Mouse (Mus musculus) intestine, embryonic 14.5 days (tissue): ENCODE measurements around the gene Reep6. TPM values are rescaled to one million over a fixed set of nuclear protein-coding genes. Genes with fewer than 3 reads are reported as not detected.

Experiments
- ATAC-seq: fragments of 200-750 bp; cut with Nextera tagmentation; replicated peaks from 2 replicates; pipeline ENCODE4 v1.8.0; 2017; ENCODE audit warnings: low read depth, moderate number of reproducible peaks, moderate TSS enrichment, moderate library complexity; ENCODE audit not compliant: low FRiP score, low TSS enrichment
- DNase-seq: peaks from one replicate; pipeline ENCODE4 v3.0.0-alpha.2; 2018; ENCODE audit warnings: low spot score
- H3K27ac ChIP-seq: fragments of 300-500 bp; sonication (generic); 2 replicates; pipeline ENCODE4 v1.5.1; 2014; ENCODE audit warnings: low read depth, mild to moderate bottlenecking, control low read depth
- H3K27me3 ChIP-seq: fragments of 300-500 bp; sonication (generic); replicated peaks from 2 replicates; pipeline ENCODE4 v1.6.1; 2014; ENCODE audit warnings: low read length, control low read depth; ENCODE audit not compliant: control insufficient read depth, insufficient read depth
- H3K36me3 ChIP-seq: fragments of 300-500 bp; sonication (generic); 2 replicates; pipeline ENCODE4 v1.6.1; 2014; ENCODE audit warnings: low read length, control low read depth; ENCODE audit not compliant: control insufficient read depth, insufficient read depth
- H3K4me1 ChIP-seq: fragments of 300-500 bp; sonication (generic); replicated peaks from 2 replicates; pipeline ENCODE4 v1.6.1; 2014; ENCODE audit warnings: low read length, control low read depth, mixed read lengths; ENCODE audit not compliant: control insufficient read depth, insufficient read depth
- H3K4me2 ChIP-seq: fragments of 300-500 bp; sonication (generic); 2 replicates; pipeline ENCODE4 v1.6.1; 2014; ENCODE audit warnings: low read length
- H3K4me3 ChIP-seq: fragments of 300-500 bp; sonication (generic); 2 replicates; pipeline ENCODE4 v1.5.1; 2014; ENCODE audit warnings: low read depth, low read length, control low read depth, mixed read lengths
- H3K9ac ChIP-seq: fragments of 300-500 bp; sonication (generic); 2 replicates; pipeline ENCODE4 v1.6.1; 2014; ENCODE audit warnings: mild to moderate bottlenecking, low read length
- H3K9me3 ChIP-seq: fragments of 300-500 bp; sonication (generic); 2 replicates; pipeline ENCODE4 v1.6.1; 2016; ENCODE audit warnings: low read length, control low read depth; ENCODE audit not compliant: control insufficient read depth
- WGBS: fragments of 180-500 bp; shearing (Covaris S2); extraction: QIAGEN DNeasy Blood & Tissue Kit; methylation state at CpG from one replicate; pipeline ENCODE4 v1.1.7; 2014; 5-methylcytosine and 5-hydroxymethylcytosine counted together
- polyA plus RNA-seq: library from polyadenylated mRNA; unstranded; fragments of >200 nt; fragmentation: Nextera tagmentation; extraction: Ambion mirVana; gene quantifications from 2 replicates; pipeline ENCODE4 v1.2.1, GENCODE M21; 2014

The Reep6 gene
- polyA plus RNA-seq, 1 experiment from 2014 or later, result 58.1 TPM

- Histone ChIP-seq H3K9me3 (no peaks in the 10 kb centered on the region), H3K36me3 (peaks cover 18% of the 10 kb centered on the region), H3K4me3 (peak within 1 kb of the TSS; percentile 84), H3K27me3 (peaks cover 17% of the 10 kb centered on the region), H3K9ac (peak within 1 kb of the TSS; percentile 82), H3K4me1 (peaks cover 11% of the 10 kb centered on the region), H3K4me2 (peak within 1 kb of the TSS; percentile 74), H3K27ac (peak within 1 kb of the TSS; percentile 45; the same call in 1 of the 2 replicates)
- peak; percentile 93 for DNase-seq
- under 1% methylated on average over 34 of the region's 34 CpGs for WGBS
- peak; percentile 38 for ATAC-seq
These were observed 9.4 kb upstream of the Reep6 start, which contains the start of gene 2310011J03Rik for GRCm38 (mm10) chr10:80320340-80320760. 2310011J03Rik (minus strand) TSS chr10:80320537.

DNA sequence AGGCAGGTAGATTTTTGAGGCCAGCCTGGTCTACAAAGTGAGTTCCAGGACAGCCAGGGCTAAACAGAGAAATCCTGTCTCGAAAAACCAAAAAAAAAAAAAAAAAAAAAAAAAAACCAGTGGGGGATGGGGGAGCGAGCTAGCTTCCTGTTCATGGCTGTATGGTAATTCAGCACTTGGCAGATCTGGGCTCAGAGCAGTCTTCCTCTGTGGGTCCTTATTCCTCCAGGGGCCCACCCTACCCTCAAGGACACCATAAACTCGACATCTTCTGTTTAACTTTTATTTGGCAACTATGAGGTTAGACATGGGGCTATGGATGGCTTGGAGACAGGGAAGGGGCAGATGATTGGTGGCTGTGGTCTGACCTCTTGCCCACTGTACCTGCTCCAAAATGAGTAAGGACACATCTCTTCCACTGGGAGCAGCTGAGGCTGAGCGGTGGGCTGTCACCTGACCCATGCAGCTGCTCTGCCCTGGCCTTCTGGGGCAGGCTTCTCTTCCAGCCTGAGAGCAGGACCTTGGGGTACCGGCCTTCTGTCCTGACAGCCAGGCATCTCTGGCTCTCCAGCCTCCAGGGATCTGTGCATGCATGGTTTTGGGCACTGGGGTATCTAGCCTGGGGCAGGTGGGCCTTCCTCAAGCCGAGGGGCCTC is 8.6 kb upstream of the Reep6 start:
- Histone ChIP-seq H3K4me1 (peaks cover 11% of the 10 kb centered on the region), H3K4me3 (no peak overlapping the region), H3K4me2 (no peak overlapping the region), H3K36me3 (peaks cover 18% of the 10 kb centered on the region), H3K9ac (no peak overlapping the region), H3K9me3 (no peaks in the 10 kb centered on the region), H3K27me3 (peaks cover 9% of the 10 kb centered on the region), H3K27ac (no peak overlapping the region)
- 74% methylated on average over 6 of the region's 6 CpGs for WGBS
- no peak for ATAC-seq
- no peak for DNase-seq

GRCm38 (mm10) chr10:80321670-80322581 is 7.8 kb upstream of the Reep6 start:
- H3K4me2 ChIP-seq, result peak overlapping the region; percentile 81

DNA sequence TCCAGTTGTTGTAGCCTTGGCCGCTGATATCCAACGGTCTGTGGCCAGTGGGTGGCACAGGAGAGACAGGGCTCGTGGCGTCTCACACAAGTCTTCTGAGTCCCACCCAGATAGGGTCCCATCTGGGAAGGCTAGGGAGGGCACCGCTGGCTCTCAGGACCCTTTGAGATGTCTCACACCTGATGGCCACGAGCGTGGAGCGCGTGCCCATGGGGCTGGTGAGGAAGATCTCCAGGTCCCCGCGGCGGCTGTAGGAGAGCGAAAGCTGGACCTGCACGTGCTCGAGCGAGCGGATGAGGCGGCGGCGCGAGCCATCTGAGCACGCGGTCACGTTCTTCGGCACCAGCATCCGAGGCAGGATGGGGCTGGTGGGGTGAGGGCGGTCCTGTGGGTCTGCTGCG is 6.9 kb upstream of the Reep6 start:
- Histone ChIP-seq H3K27ac (no peak overlapping the region), H3K4me1 (peaks cover 11% of the 10 kb centered on the region), H3K36me3 (peaks cover 14% of the 10 kb centered on the region), H3K9me3 (no peaks in the 10 kb centered on the region), H3K27me3 (no peaks in the 10 kb centered on the region), H3K9ac (peak overlapping the region; percentile 36), H3K4me3 (peak overlapping the region; percentile 51), H3K4me2 (peak overlapping the region; percentile 81)
- 1% methylated on average over 28 of the region's 28 CpGs for WGBS
- 0 out of 2 replicates have a peak, but pooled peaks have one; percentile 0 for ATAC-seq
- DNase-seq, result no peak

More at GRCm38 (mm10) chr10:80321670-80322581, 7.8 kb upstream of the Reep6 start:
- H3K9ac ChIP-seq, result no peak overlapping the region
- H3K9me3 ChIP-seq, result no peaks in the 10 kb centered on the region
- no peak overlapping the region for H3K27ac ChIP-seq
- no peak for DNase-seq
- H3K27me3 ChIP-seq, result peaks cover 5% of the 10 kb centered on the region; the same call in 1 of the 2 replicates
- WGBS, result 93% methylated on average over 21 of the region's 21 CpGs
- peaks cover 11% of the 10 kb centered on the region for H3K4me1 ChIP-seq
- ATAC-seq, result no peak
- peak overlapping the region; percentile 51 for H3K4me3 ChIP-seq
- H3K36me3 ChIP-seq, result peaks cover 18% of the 10 kb centered on the region

DNA sequence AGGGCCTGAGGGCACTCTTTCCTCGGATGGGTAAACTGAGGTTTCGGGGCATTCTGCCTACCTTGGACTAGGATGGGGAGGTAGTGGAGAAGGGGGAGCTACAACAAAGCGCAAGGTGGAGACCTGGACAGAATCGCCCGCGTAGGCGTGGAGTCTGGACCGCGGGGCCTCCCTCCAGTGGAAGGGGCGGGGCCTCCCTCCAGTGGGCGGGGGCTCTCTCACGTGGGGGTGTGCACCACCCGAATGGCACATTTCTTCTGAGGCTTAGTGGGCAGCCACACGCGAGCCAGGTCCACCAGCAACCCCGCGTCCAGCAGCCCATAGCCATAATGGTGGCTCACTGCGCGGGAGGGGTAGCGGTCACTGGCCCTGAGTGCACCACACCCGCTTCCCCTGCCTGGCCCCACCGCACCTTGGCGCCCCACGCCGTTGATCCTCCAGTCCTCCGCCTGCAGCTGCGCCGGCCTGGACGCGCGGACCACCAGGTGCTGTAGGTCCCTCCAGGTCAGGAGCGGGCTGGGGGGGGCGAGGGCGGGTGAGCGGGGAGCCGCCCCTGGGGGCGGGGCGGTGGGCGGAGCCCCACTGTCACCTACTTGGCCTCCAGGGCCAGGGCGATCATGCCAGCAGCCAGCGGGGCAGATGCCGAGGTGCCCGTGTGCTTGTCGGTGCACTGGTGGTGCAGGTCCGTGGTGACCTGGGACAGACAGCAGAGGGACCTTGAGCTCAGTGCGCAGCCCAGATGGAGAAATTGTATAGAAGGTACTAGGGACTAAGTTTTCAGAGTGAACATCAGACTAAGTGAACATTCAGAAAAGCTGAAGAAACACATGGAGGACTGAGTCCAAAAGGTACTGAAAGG is 6.3 kb upstream of the Reep6 start:
- H3K4me1 ChIP-seq, result peaks cover 11% of the 10 kb centered on the region
- H3K27me3 ChIP-seq, result no peaks in the 10 kb centered on the region
- H3K9me3 ChIP-seq, result no peaks in the 10 kb centered on the region
- peak overlapping the region; percentile 36 for H3K9ac ChIP-seq
- under 1% methylated on average over 43 of the region's 46 CpGs for WGBS
- DNase-seq (no peak), ATAC-seq (peak; percentile 47)
- peaks cover 9% of the 10 kb centered on the region for H3K36me3 ChIP-seq
- peak overlapping the region; percentile 51 for H3K4me3 ChIP-seq
- peak overlapping the region; percentile 81 for H3K4me2 ChIP-seq
- no peak overlapping the region for H3K27ac ChIP-seq

DNA sequence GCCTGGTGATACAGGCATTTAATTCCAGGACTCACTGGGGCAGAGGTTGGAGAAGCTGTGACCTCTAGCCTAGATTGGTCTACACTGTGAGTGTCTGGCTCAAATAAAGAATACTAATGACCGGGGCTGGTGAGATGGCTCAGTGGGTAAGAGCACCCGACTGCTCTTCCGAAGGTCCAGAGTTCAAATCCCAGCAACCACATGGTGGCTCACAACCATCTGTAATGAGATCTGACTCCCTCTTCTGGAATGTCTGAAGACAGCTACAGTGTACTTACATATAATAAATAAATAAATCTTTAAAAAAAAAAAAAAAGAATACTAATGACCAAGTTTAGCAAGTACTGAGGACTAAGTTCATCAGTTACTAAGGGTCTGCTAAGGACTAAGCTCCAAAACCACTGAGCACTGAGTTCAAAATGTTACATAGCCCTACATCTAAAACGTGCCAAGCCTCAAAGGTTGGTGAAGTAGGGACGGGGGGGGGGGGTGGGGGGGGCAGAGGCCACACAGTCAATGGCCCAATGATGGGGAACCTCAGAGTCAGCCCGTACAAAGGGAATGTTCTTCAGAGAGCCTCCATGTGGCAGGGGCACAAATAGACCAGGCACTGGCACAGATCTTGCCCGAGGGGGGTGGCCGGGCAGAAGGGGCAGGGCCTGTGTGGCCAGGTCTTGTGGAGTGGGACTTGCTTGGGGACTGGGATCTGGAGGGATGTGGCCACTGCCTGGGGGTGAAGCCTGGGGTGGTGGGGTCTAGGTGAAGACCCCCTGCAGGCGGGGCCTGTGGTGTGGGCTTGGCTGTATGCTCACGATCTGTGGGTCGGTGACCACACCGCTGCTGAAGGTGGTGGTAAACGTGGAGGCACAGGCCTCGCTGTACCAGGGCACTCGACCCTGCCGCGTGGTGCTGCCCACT is 5.4 kb upstream of the Reep6 start:
- ATAC-seq, result no peak
- peaks cover 16% of the 10 kb centered on the region for H3K4me1 ChIP-seq

GRCm38 (mm10) chr10:80325045-80325444 is 4.7 kb upstream of the Reep6 start:
- H3K36me3 ChIP-seq, result no peaks in the 10 kb centered on the region
- H3K9ac ChIP-seq, result no peak overlapping the region
- ATAC-seq (no peak), DNase-seq (no peak)
- H3K27ac ChIP-seq, result no peak overlapping the region
- H3K4me3 ChIP-seq, result no peak overlapping the region
- H3K4me2 ChIP-seq, result no peak overlapping the region
- H3K9me3 ChIP-seq, result no peaks in the 10 kb centered on the region
- WGBS, result 78% methylated on average over 21 of the region's 21 CpGs
- H3K27me3 ChIP-seq, result no peaks in the 10 kb centered on the region
- peaks cover 14% of the 10 kb centered on the region; the same call in 1 of the 2 replicates for H3K4me1 ChIP-seq

More for the DNA sequence above, 5.4 kb upstream of the Reep6 start:
- Histone ChIP-seq H3K36me3 (no peaks in the 10 kb centered on the region), H3K27me3 (no peaks in the 10 kb centered on the region), H3K9me3 (no peaks in the 10 kb centered on the region), H3K4me2 (peak overlapping the region; percentile 81), H3K4me3 (peak overlapping the region; percentile 51; the same call in 1 of the 2 replicates), H3K9ac (no peak overlapping the region), H3K27ac (no peak overlapping the region)
- no peak for DNase-seq
- WGBS, result 76% methylated on average over 17 of the region's 17 CpGs
